Mouse (Mus musculus): ENCODE measurements around the gene Vmn1r103.
"Not testable (repeated sequence)": the region's sequence is repeated elsewhere in the genome, so short reads cannot be mapped to it uniquely, and the experiment has no call there.

Vmn1r103 gene

GRCm38 (mm10) chr7:20510434-20510833 lies at the start of gene Vmn1r103:
TSS of gene Vmn1r103 (minus strand) at chr7:20510534.
- not testable (repeated sequence) for DNase-seq (ENCODE audit: low spot score)

- not testable (repeated sequence) for DNase-seq (ENCODE audit: low spot score)
These were observed 35.3 kb upstream of the Vmn1r103 start, which contains the start of gene Gm5726 for GRCm38 (mm10) chr7:20545657-20546056. TSS of gene Gm5726 (minus strand) at chr7:20545757.

GRCm38 (mm10) chr7:20533537-20533936 lies 23.2 kb upstream of the Vmn1r103 start, which contains the start of gene Vmn1r104:
TSS of gene Vmn1r104 (plus strand) at chr7:20533837.
- not testable (repeated sequence) for DNase-seq (ENCODE audit: low spot score)

GRCm38 (mm10) chr7:20474825-20475224 lies 35.5 kb downstream of the Vmn1r103 start, which contains the start of gene Gm10670:
TSS of gene Gm10670 (minus strand) at chr7:20474925.
- DNase-seq (ENCODE audit: low spot score), result not testable (repeated sequence)
